Mouse (Mus musculus): ENCODE data around the gene Gm45062.

GRCm38 (mm10) chr6:8345219-8345856 lies 86.1 kb downstream of the Gm45062 start:
- TF ChIP-seq EP300 (IDR thresholded peaks at IDR 0.05; ENCODE audit: low read length) = no peak
- TF ChIP-seq GABPA (IDR thresholded peaks at IDR 0.05; ENCODE audit: insufficient replicate concordance, low read depth, low read length) = peak; percentile 28; the same call in 1 of the 2 replicates
- peak; percentile 70; the same call in 1 of the 2 replicates for TF ChIP-seq TBP (conservative IDR thresholded peaks at IDR 0.05; ENCODE audit: low read depth, low read length)
- peak; percentile 96 for TF ChIP-seq MAFK (IDR thresholded peaks at IDR 0.05; ENCODE audit: insufficient replicate concordance, low read length)
- no peak for TF ChIP-seq CTCF (conservative IDR thresholded peaks at IDR 0.05 in 1 of 2, IDR thresholded peaks at IDR 0.05 in 1 of 2; ENCODE audit: low read depth in 2 of 2, low read length in 2 of 2)
- no peak for TF ChIP-seq KAT2A (IDR thresholded peaks at IDR 0.05; ENCODE audit: insufficient replicate concordance, low read length)
- no peak for TF ChIP-seq RAD21 (IDR thresholded peaks at IDR 0.05; ENCODE audit: low read depth, low read length)
- peak; percentile 55; the same call in 1 of the 2 replicates for TF ChIP-seq SIN3A (IDR thresholded peaks at IDR 0.05; ENCODE audit: low read length)
- TF ChIP-seq NELFE (IDR thresholded peaks at IDR 0.05; ENCODE audit: low read depth, low read length) = 0 out of 2 replicates have a peak, but pooled peaks have one; percentile 30
- no peak for TF ChIP-seq E2F4 (IDR thresholded peaks at IDR 0.05; ENCODE audit: insufficient replicate concordance, low read depth, low read length)
- TF ChIP-seq MAZ (IDR thresholded peaks at IDR 0.05; ENCODE audit: low read depth, low read length) = no peak
- TF ChIP-seq ZC3H11A (IDR thresholded peaks at IDR 0.05; ENCODE audit: low read depth, low read length) = no peak
- no peak for TF ChIP-seq BHLHE40 (IDR thresholded peaks at IDR 0.05; ENCODE audit: low read depth, low read length)
